Mouse (Mus musculus) MEL (cell line): ENCODE measurements around the gene Mpig6b. TPM values are rescaled to one million over a fixed set of nuclear protein-coding genes. Genes with fewer than 3 reads are reported as not detected.

Experiments
- DNase-seq: peaks from one replicate; pipeline ENCODE4 v3.0.0; 2011; ENCODE audit warnings: low read depth, low spot score
- H3K27ac ChIP-seq: 2 replicates; pipeline ENCODE4 v1.5.1; 2012; ENCODE audit warnings: low read depth, mild to moderate bottlenecking, control low read depth, low read length, moderate library complexity; ENCODE audit not compliant: control insufficient read depth
- H3K27me3 ChIP-seq, 2 experiments: fragments of 150-350 bp in 1 of 2; sonication (generic) in 1 of 2; 2 replicates each; pipeline ENCODE4 v1.6.1; 2012; ENCODE audit warnings: low read length in 2 of 2, mild to moderate bottlenecking in 2 of 2, improper control_type of control experiment in 1 of 2, moderate library complexity in 1 of 2; ENCODE audit not compliant: insufficient read depth in 2 of 2, control insufficient read depth in 1 of 2
- H3K36me3 ChIP-seq, 2 experiments: 2 replicates each; pipeline ENCODE4 v1.6.1; 2012 to 2014; ENCODE audit warnings: low read length in 2 of 2, improper control_type of control experiment in 1 of 2, inconsistent platforms in 1 of 2, mild to moderate bottlenecking in 1 of 2; ENCODE audit not compliant: insufficient read depth in 2 of 2, control insufficient read depth in 1 of 2
- H3K4me1 ChIP-seq, 2 experiments: fragments of 150-350 bp in 1 of 2; sonication (generic) in 1 of 2; 2 replicates each; pipeline ENCODE4 v1.6.1; 2012; ENCODE audit warnings: low read length in 2 of 2, improper control_type of control experiment in 1 of 2, mild to moderate bottlenecking in 1 of 2; ENCODE audit not compliant: insufficient read depth in 2 of 2, control insufficient read depth in 1 of 2
- H3K4me3 ChIP-seq, 2 experiments: fragments of 150-350 bp in 1 of 2; sonication (generic) in 1 of 2; 2 replicates each; pipeline ENCODE4 v1.5.1; 2012; ENCODE audit warnings: low read depth in 2 of 2, low read length in 2 of 2, mild to moderate bottlenecking in 2 of 2, moderate library complexity in 2 of 2, control low read depth in 1 of 2, improper control_type of control experiment in 1 of 2; ENCODE audit not compliant: control insufficient read depth in 1 of 2, insufficient read depth in 1 of 2
- H3K79me2 ChIP-seq: 2 replicates; pipeline ENCODE4 v1.6.1; 2012; ENCODE audit warnings: mild to moderate bottlenecking, low read length, moderate library complexity; ENCODE audit not compliant: control insufficient read depth, poor library complexity, insufficient read depth
- H3K9ac ChIP-seq: 2 replicates; pipeline ENCODE4 v1.6.1; 2012; ENCODE audit warnings: low read depth, mild to moderate bottlenecking, control low read depth, low read length, moderate library complexity; ENCODE audit not compliant: control insufficient read depth, poor library complexity, severe bottlenecking
- H3K9me3 ChIP-seq: fragments of 150-350 bp; sonication (generic); replicated peaks from 2 replicates; pipeline ENCODE4 v1.6.1; 2012; ENCODE audit warnings: mild to moderate bottlenecking, low read length, improper control_type of control experiment, moderate library complexity; ENCODE audit not compliant: insufficient read depth
- BHLHE40 ChIP-seq: IDR thresholded peaks from 2 replicates; pipeline ENCODE4 v1.6.1; 2012; ENCODE audit warnings: low read depth, mild to moderate bottlenecking, inconsistent platforms, low read length, improper control_type of control experiment, borderline replicate concordance
- CHD1 ChIP-seq: IDR thresholded peaks from 2 replicates; pipeline ENCODE4 v1.6.1; 2012; ENCODE audit warnings: low read depth, mild to moderate bottlenecking, inconsistent platforms, low read length, improper control_type of control experiment
- E2F4 ChIP-seq: IDR thresholded peaks from 2 replicates; pipeline ENCODE4 v1.6.1; 2011; ENCODE audit warnings: low read depth, low read length, improper control_type of control experiment, borderline replicate concordance
- EP300 ChIP-seq, 2 experiments: IDR thresholded peaks; 2 replicates each; pipeline ENCODE4 v1.6.1; 2011; ENCODE audit warnings: improper control_type of control experiment in 2 of 2, low read length in 2 of 2, low read depth in 1 of 2, mild to moderate bottlenecking in 1 of 2
- ETS1 ChIP-seq: IDR thresholded peaks from 2 replicates; pipeline ENCODE4 v1.6.1; 2012; ENCODE audit warnings: low read depth, mild to moderate bottlenecking, inconsistent platforms, low read length, improper control_type of control experiment, moderate library complexity
- GABPA ChIP-seq: IDR thresholded peaks from 2 replicates; pipeline ENCODE4 v1.6.1; 2012; ENCODE audit warnings: low read depth, mild to moderate bottlenecking, inconsistent platforms, low read length, improper control_type of control experiment, moderate library complexity
- GATA1 ChIP-seq: IDR thresholded peaks from 2 replicates; pipeline ENCODE4 v1.6.1; 2011; ENCODE audit warnings: low read depth, low read length, improper control_type of control experiment
- HCFC1 ChIP-seq: IDR thresholded peaks from 2 replicates; pipeline ENCODE4 v1.6.1; 2012; ENCODE audit warnings: low read depth, mild to moderate bottlenecking, inconsistent platforms, low read length, improper control_type of control experiment, moderate library complexity
- JUND ChIP-seq: IDR thresholded peaks from 2 replicates; pipeline ENCODE4 v1.6.1; 2011; ENCODE audit warnings: low read depth, mild to moderate bottlenecking, improper control_type of control experiment, low read length
- MAFK ChIP-seq: IDR thresholded peaks from 2 replicates; pipeline ENCODE4 v1.6.1; 2011; ENCODE audit warnings: low read depth, mild to moderate bottlenecking, low read length, improper control_type of control experiment, borderline replicate concordance
- MAX ChIP-seq: IDR thresholded peaks from 2 replicates; pipeline ENCODE4 v1.6.1; 2011; ENCODE audit warnings: low read length, improper control_type of control experiment
- MXI1 ChIP-seq: IDR thresholded peaks from 2 replicates; pipeline ENCODE4 v1.6.1; 2011; ENCODE audit warnings: mild to moderate bottlenecking, low read depth, low read length, improper control_type of control experiment
- MYB ChIP-seq: IDR thresholded peaks from 2 replicates; pipeline ENCODE4 v1.6.1; 2011; ENCODE audit warnings: mild to moderate bottlenecking, low read depth, low read length, improper control_type of control experiment
- MYC ChIP-seq: IDR thresholded peaks from 2 replicates; pipeline ENCODE4 v1.6.1; 2011; ENCODE audit warnings: low read depth, mild to moderate bottlenecking, low read length, improper control_type of control experiment, moderate library complexity
- NELFE ChIP-seq: IDR thresholded peaks from 2 replicates; pipeline ENCODE4 v1.6.1; 2011; ENCODE audit warnings: low read depth, low read length, improper control_type of control experiment
- POLR2AphosphoS5 ChIP-seq: IDR thresholded peaks from 2 replicates; pipeline ENCODE4 v1.6.1; 2012; ENCODE audit warnings: low read depth, borderline replicate concordance, mild to moderate bottlenecking, inconsistent platforms, low read length, moderate library complexity, mixed read lengths
- RAD21 ChIP-seq: IDR thresholded peaks from 2 replicates; pipeline ENCODE4 v1.6.1; 2011; ENCODE audit warnings: mild to moderate bottlenecking, low read depth, low read length, improper control_type of control experiment
- RCOR1 ChIP-seq: IDR thresholded peaks from 2 replicates; pipeline ENCODE4 v1.6.1; 2012; ENCODE audit warnings: low read depth, mild to moderate bottlenecking, inconsistent platforms, low read length, improper control_type of control experiment
- SMC3 ChIP-seq: IDR thresholded peaks from 2 replicates; pipeline ENCODE4 v1.6.1; 2011; ENCODE audit warnings: low read depth, low read length, improper control_type of control experiment
- TBP ChIP-seq: IDR thresholded peaks from 2 replicates; pipeline ENCODE4 v1.8.0; 2011; ENCODE audit warnings: low read depth, low read length, improper control_type of control experiment
- TCF12 ChIP-seq: IDR thresholded peaks from 2 replicates; pipeline ENCODE4 v1.6.1; 2014; ENCODE audit warnings: low read depth, mild to moderate bottlenecking, inconsistent platforms, low read length, improper control_type of control experiment, moderate library complexity
- UBTF ChIP-seq: IDR thresholded peaks from 2 replicates; pipeline ENCODE4 v1.6.1; 2012; ENCODE audit warnings: low read depth, mild to moderate bottlenecking, inconsistent platforms, low read length, improper control_type of control experiment, moderate library complexity, borderline replicate concordance; ENCODE audit not compliant: insufficient read depth
- USF1 ChIP-seq: IDR thresholded peaks from 2 replicates; pipeline ENCODE4 v1.6.1; 2014; ENCODE audit warnings: low read depth, mild to moderate bottlenecking, inconsistent platforms, low read length, improper control_type of control experiment, moderate library complexity
- ZC3H11A ChIP-seq: IDR thresholded peaks from 2 replicates; pipeline ENCODE4 v1.6.1; 2012; ENCODE audit warnings: low read depth, mild to moderate bottlenecking, inconsistent platforms, low read length, improper control_type of control experiment
- ZMIZ1 ChIP-seq: IDR thresholded peaks from 2 replicates; pipeline ENCODE4 v1.6.1; 2012; ENCODE audit warnings: low read depth, mild to moderate bottlenecking, inconsistent platforms, low read length, improper control_type of control experiment, moderate library complexity
- ZNF384 ChIP-seq: IDR thresholded peaks from 2 replicates; pipeline ENCODE4 v1.6.1; 2012; ENCODE audit warnings: low read depth, mild to moderate bottlenecking, inconsistent platforms, low read length, improper control_type of control experiment
- polyA plus RNA-seq, 2 experiments: library from polyadenylated mRNA; stranded (reverse) in 1 of 2; unstranded in 1 of 2; fragments of >175 nt in 1 of 2; fragments of >200 nt in 1 of 2; gene quantifications; 2 replicates each; pipeline versions ENCODE4 v1.2.1 to v1.2.4; 2012; ENCODE audit warnings: low replicate concordance in 2 of 2, low read depth in 1 of 2; ENCODE audit not compliant: insufficient read length in 2 of 2, insufficient read depth in 1 of 2, missing spikeins in 1 of 2
- total RNA-seq: library from RNA; depleted of rRNA; stranded (reverse); fragments of 300-350 nt; gene quantifications from 2 replicates; pipeline ENCODE4 v1.2.3, GENCODE M21; 2012

Mpig6b gene
- total and polyA plus RNA-seq, 3 experiments, result not detected

- no peak for TF ChIP-seq MYC
- TF ChIP-seq ETS1, result 0 out of 2 replicates have a peak, but pooled peaks have one; percentile 30
- TF ChIP-seq BHLHE40, result no peak
- TF ChIP-seq MXI1, result peak; percentile 44
- peak in 1 of 2 experiments; percentile 10; a peak in 1 of 4 replicates for TF ChIP-seq EP300 (IDR thresholded peaks at IDR 0.05; ENCODE audit: low read depth in 1 of 2, low read length in 2 of 2)
- peak; percentile 40; the same call in 1 of the 2 replicates for TF ChIP-seq ZNF384
- peak; percentile 18; the same call in 1 of the 2 replicates for TF ChIP-seq GATA1
- no peak for TF ChIP-seq JUND
- no peak for TF ChIP-seq POLR2AphosphoS5
- TF ChIP-seq HCFC1, result 0 out of 2 replicates have a peak, but pooled peaks have one; percentile 5
- TF ChIP-seq NELFE, result peak; percentile 5
- no peak for TF ChIP-seq MAFK
- H3K4me1 ChIP-seq, result peaks cover 7 to 45% of the 10 kb centered on the region in 2 experiments
- DNase-seq, result peak; percentile 60
- no peaks in the 10 kb centered on the region for H3K27me3 ChIP-seq
- no peaks in the 10 kb centered on the region for H3K9me3 ChIP-seq
- H3K9ac ChIP-seq, result peak overlapping the region; percentile 63
- H3K36me3 ChIP-seq, result peaks cover 3 to 39% of the 10 kb centered on the region in 2 experiments
- peak overlapping the region; percentile 30 to 50; a peak in 3 of 4 replicates for H3K4me3 ChIP-seq
- H3K79me2 ChIP-seq, result peaks cover 35% of the 10 kb centered on the region
- H3K27ac ChIP-seq, result peak overlapping the region; percentile 98
These were observed 17.0 kb downstream of the Mpig6b start for GRCm38 (mm10) chr17:35048932-35049440.

- Histone ChIP-seq H3K36me3 (peaks cover 2 to 39% of the 10 kb centered on the region in 2 experiments), H3K4me1 (peaks cover 7 to 51% of the 10 kb centered on the region in 2 experiments), H3K27me3 (no peaks in the 10 kb centered on the region), H3K9ac (peak overlapping the region; percentile 66), H3K27ac (peak overlapping the region; percentile 98), H3K9me3 (no peaks in the 10 kb centered on the region), H3K79me2 (peaks cover 31% of the 10 kb centered on the region), H3K4me3 (peak overlapping the region; percentile 50 to 52)
- peak; percentile 90 for DNase-seq
- TF ChIP-seq ZC3H11A, result no peak
- peak; percentile 89 for TF ChIP-seq ZMIZ1
- TF ChIP-seq GABPA, result no peak
- peak; percentile 90 for TF ChIP-seq ETS1
- no peak for TF ChIP-seq E2F4
- TF ChIP-seq RCOR1, result peak; percentile 57
- TF ChIP-seq JUND, result no peak; the same call in 1 of the 2 replicates
- TF ChIP-seq ZNF384, result peak; percentile 39; the same call in 1 of the 2 replicates
- TF ChIP-seq BHLHE40, result no peak; the same call in 1 of the 2 replicates
- TF ChIP-seq MYB, result peak; percentile 58; the same call in 1 of the 2 replicates
- no peak for TF ChIP-seq SMC3
- TF ChIP-seq RAD21, result no peak
- TF ChIP-seq MAX, result no peak
- TF ChIP-seq USF1, result no peak
- TF ChIP-seq TCF12, result peak; percentile 80
- TF ChIP-seq POLR2AphosphoS5, result no peak
- 0 out of 2 replicates have a peak, but pooled peaks have one; percentile 37 for TF ChIP-seq MAFK
- peak; percentile 66 to 86; a peak in 3 of 4 replicates for TF ChIP-seq EP300 (IDR thresholded peaks at IDR 0.05; ENCODE audit: low read depth in 1 of 2, low read length in 2 of 2)
- TF ChIP-seq MYC, result peak; percentile 55; the same call in 1 of the 2 replicates
- TF ChIP-seq UBTF, result no peak
- TF ChIP-seq HCFC1, result 0 out of 2 replicates have a peak, but pooled peaks have one; percentile 44
- TF ChIP-seq MXI1, result peak; percentile 46
- peak; percentile 36; the same call in 1 of the 2 replicates for TF ChIP-seq GATA1
- TF ChIP-seq TBP, result peak; percentile 82
- TF ChIP-seq CHD1, result peak; percentile 96; the same call in 1 of the 2 replicates
These were observed 17.6 kb downstream of the Mpig6b start for GRCm38 (mm10) chr17:35048149-35048931.
